Mouse (Mus musculus) urinary bladder, postnatal 14 days (tissue): ENCODE results near the gene Cep170b.

Experiments
- DNase-seq: peaks from one replicate; pipeline ENCODE4 v3.0.0; 2021; ENCODE audit warnings: low spot score

Cep170b gene

DNA sequence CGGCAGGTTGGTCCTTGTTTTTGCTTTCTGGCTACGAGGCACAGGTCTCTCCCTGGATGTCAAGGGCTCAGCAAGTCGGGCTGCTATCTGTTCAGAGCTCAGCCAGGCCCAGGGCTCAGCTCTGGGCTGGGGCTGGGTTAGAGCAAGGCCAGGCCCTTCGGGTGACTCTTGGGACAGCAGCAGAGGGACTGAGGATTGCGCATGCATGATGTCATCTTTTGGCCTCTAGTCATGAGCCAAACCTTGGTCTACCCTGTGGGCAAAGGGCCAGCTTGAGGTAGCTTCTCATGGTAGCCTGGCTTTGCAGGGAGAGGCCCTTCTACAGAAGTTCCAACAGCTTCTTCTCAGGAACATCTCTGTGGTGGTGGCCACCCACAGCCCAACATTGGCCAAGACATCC, 43.9 kb downstream of the Cep170b start:
- no peak for DNase-seq

DNA sequence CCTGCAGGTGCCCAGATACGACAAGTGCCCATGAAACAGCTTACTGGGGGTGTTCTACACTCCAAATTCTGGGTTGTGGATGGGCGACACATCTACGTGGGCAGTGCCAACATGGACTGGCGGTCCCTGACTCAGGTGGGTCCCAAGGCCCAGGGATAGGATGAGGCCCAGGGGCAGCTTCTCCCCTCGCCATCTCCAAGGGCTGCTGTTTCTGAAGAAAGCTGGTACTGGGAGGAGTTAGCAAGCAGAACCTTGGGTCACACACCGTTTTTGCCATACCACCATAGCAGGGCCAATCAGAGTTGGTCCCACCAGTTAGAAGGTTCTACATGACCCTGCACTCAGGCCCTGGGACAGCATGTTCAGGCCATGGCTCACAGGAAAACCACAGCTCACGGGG, 44.7 kb downstream of the Cep170b start:
- no peak for DNase-seq

DNA sequence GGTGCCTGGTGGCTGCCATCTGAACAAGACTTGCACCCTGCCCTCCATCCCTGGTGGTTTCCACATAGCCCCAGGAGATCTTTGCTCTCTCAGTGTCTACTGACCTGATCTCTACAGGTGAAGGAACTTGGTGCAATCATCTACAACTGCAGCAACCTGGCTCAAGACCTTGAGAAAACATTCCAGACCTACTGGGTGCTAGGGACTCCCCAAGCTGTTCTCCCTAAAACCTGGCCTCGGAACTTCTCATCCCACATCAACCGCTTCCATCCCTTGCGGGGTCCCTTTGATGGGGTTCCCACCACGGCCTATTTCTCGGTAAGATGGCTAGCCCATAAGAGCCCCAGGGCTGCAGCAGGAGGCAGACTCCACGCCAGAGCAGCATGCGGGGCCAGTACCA, 46.3 kb downstream of the Cep170b start:
- DNase-seq, result no peak

GRCm38 (mm10) chr12:112767036-112767890, 47.0 kb downstream of the Cep170b start:
- no peak for DNase-seq

- no peak for DNase-seq
Measured at GRCm38 (mm10) chr12:112768166-112768565, 47.9 kb downstream of the Cep170b start.

GRCm38 (mm10) chr12:112769031-112769430, 48.8 kb downstream of the Cep170b start:
- DNase-seq, result no peak

DNA sequence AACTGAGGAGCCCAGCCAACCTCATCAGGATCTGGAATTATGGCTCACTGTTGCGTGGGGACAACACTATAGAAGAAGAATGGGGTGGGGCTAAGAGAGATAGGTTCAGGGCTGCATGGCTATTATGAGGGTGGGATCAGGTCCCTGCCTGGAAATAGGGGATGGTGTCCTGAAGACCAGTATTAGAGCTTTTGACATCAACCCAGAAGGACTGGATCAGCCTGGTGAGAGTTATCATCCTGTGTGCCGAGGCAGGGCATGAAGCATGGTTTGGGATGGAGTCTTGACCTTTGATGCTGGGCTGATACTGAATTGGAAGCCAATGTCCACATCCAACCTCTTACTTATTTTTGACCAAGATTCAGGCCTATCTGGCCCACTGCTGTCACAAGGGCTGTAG, 49.5 kb downstream of the Cep170b start:
- no peak for DNase-seq

- no peak for DNase-seq
Measured at GRCm38 (mm10) chr12:112770396-112770795, 50.1 kb downstream of the Cep170b start.

DNA sequence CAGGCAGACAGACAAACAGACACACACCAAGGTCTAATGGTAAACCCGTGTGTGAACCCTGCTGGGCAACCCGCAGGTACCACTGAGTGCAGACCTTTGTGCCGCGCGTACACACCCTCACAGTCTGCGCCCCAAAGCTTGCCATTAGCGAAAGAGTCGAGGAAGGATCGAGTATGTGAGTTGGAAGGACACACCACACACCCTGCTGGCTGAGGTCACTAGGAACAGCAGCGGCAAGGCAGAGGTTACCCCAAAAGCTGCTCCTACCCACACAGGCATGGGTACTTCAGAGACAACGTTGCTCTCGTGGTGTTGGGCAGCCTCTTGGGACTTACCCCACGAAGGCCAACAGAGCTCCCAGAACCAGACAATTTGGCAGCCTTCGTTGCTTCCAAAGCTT, 52.1 kb downstream of the Cep170b start:
- DNase-seq, result no peak

GRCm38 (mm10) chr12:112773366-112773765, 53.1 kb downstream of the Cep170b start:
- DNase-seq, result no peak

GRCm38 (mm10) chr12:112774026-112774425, 53.8 kb downstream of the Cep170b start:
- no peak for DNase-seq

DNA sequence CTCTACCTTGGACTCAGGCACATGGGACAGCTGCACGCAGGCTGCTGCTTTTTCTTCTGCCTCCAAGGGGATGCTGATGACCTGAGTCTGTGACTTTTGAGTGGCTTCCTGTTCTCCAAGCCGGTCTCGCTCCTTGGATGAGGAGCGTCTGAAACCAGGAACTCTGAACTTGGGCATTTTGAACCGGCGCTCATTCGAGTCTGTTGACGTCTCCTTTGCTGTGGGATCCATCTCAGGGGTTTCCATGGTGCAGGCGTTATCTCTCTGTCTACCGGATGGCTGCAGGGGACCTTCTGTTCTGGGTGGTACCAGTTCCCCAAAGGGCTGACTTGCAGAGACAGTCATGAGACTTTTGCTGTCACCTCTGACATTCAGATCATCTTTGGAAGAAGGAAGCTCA, 54.2 kb downstream of the Cep170b start:
- no peak for DNase-seq

GRCm38 (mm10) chr12:112791026-112791425, 70.8 kb downstream of the Cep170b start:
- no peak for DNase-seq

DNA sequence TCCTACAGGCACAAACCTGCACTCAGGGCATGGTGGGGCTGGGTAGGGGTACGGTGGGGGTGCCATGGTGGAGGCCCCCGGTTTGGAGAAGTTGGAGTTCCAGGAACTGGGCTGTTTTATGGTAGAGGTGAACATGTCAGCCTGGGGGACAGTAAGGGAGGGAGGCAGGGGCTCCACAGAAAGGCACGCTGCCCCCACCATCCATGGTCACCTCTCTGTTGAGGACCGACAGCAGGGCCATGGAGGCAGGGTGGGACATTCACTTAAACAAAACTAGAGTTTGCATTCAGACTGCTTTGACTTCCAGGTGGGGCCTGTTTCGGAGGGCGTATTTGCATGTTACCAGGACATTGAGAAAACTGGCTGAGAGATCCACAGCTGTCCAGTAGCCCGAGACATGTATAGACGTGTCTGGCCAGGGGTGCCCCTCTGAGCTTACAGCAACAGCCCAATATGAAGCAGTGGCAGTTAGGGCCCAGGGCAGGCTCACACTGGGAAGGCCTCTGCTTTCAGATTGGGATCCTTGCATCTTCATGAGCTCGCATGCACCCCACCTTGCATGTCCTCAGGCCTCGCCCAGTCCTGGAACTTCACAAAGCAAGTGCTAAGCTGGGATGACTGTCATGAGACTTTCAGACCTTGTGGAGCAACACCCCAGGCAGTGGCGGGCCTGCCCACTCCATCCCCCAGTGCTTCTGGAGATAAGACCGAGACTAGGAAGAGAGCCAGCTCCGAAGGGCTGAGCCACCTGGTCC, 73.5 kb downstream of the Cep170b start:
- peak; percentile 82 for DNase-seq

GRCm38 (mm10) chr12:112794356-112794816, 74.1 kb downstream of the Cep170b start:
- DNase-seq, result no peak

- no peak for DNase-seq
Measured at GRCm38 (mm10) chr12:112794998-112795397, 74.7 kb downstream of the Cep170b start.

DNA sequence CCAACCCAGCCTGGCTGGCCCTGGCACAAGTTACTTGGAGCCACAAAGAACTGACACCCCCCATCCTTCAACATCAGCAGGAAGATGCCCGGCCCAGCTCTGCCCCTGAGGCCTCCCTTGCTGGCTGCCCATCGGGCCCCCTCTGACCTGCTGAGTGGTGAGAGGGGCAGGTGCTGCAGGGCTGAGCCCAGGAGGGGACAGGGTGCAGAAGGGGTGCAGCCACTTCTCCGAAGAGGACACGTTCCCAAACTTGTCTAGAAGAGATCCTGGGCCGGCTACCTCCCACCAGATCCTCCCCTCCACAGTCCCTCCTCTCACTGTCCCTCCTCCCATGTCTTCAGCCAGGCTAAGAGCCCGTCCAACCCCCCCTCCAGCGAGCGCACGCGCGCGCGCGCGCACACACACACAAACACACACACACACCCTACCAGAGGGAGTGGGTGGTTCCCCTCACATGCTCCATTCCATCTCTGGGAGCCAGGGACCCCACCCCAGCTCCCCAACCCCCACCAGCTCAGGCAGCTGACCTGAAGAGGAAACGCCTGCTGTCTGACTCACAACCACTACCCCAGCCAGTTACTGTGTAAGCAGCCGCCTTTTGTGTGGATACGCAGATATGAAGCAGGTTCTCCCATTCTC, 75.3 kb downstream of the Cep170b start:
- peak; percentile 78 for DNase-seq
